Mouse (Mus musculus) intestine, postnatal 0 days (tissue): ENCODE measurements around the gene Slc35e1. TPM values are rescaled to one million over a fixed set of nuclear protein-coding genes. Genes with fewer than 3 reads are reported as not detected.
A peak's percentile ranks its signal among the peaks of the same experiment; 100 is the strongest.

ENCODE experiments used
- ATAC-seq: fragments of 200-750 bp; cut with Nextera tagmentation; 2 replicates; pipeline ENCODE4 v1.8.0; 2017; ENCODE audit warnings: mild to moderate bottlenecking, moderate TSS enrichment, moderate library complexity
- H3K27ac ChIP-seq: fragments of 300-500 bp; sonication (generic); 2 replicates; pipeline ENCODE4 v1.5.1; 2014; ENCODE audit warnings: mild to moderate bottlenecking, low read depth, low read length, moderate library complexity
- H3K27me3 ChIP-seq: fragments of 300-500 bp; sonication (generic); replicated peaks from 2 replicates; pipeline ENCODE4 v1.6.1; 2014; ENCODE audit warnings: low read length, mixed read lengths; ENCODE audit not compliant: control insufficient read depth, insufficient read depth
- H3K36me3 ChIP-seq: fragments of 300-500 bp; sonication (generic); 2 replicates; pipeline ENCODE4 v1.6.1; 2014; ENCODE audit warnings: mild to moderate bottlenecking, moderate library complexity; ENCODE audit not compliant: control insufficient read depth, insufficient read depth
- H3K4me1 ChIP-seq: fragments of 300-500 bp; sonication (generic); replicated peaks from 2 replicates; pipeline ENCODE4 v1.6.1; 2014; ENCODE audit warnings: antibody characterized with exemption, low read length, mixed read lengths; ENCODE audit not compliant: control insufficient read depth, insufficient read depth
- H3K4me2 ChIP-seq: fragments of 300-500 bp; sonication (generic); replicated peaks from 2 replicates; pipeline ENCODE4 v1.6.1; 2014; ENCODE audit warnings: low read depth, mild to moderate bottlenecking, moderate library complexity
- H3K4me3 ChIP-seq: fragments of 300-500 bp; sonication (generic); 2 replicates; pipeline ENCODE4 v1.5.1; 2014; ENCODE audit warnings: low read depth, low read length
- H3K9ac ChIP-seq: fragments of 300-500 bp; sonication (generic); 2 replicates; pipeline ENCODE4 v1.6.1; 2014; ENCODE audit warnings: mild to moderate bottlenecking, low read depth, low read length
- H3K9me3 ChIP-seq: fragments of 300-500 bp; sonication (generic); 2 replicates; pipeline ENCODE4 v1.6.1; 2016; ENCODE audit warnings: mixed run types; ENCODE audit not compliant: control insufficient read depth
- CTCF ChIP-seq: sonication (generic); IDR thresholded peaks from 2 replicates; pipeline ENCODE4 v1.5.1; 2016; ENCODE audit warnings: low read depth, mild to moderate bottlenecking, control low read depth, antibody characterized with exemption, moderate library complexity
- WGBS: fragments of 180-500 bp; shearing (Covaris S2); extraction: QIAGEN DNeasy Blood & Tissue Kit; methylation state at CpG from one replicate; pipeline ENCODE4 v1.1.7; 2014; 5-methylcytosine and 5-hydroxymethylcytosine counted together
- polyA plus RNA-seq: library from polyadenylated mRNA; unstranded; fragments of >200 nt; fragmentation: Nextera tagmentation; extraction: Ambion mirVana; gene quantifications from 2 replicates; pipeline ENCODE4 v1.2.1, GENCODE M21; 2015

The Slc35e1 gene
- polyA plus RNA-seq, 1 experiment from 2014 or later = 18.1 TPM

- 53% methylated on average over 2 of the region's 2 CpGs for WGBS
- Histone ChIP-seq H3K4me1 (peaks cover 4% of the 10 kb centered on the region; the same call in 1 of the 2 replicates), H3K4me2 (no peak overlapping the region), H3K4me3 (no peak overlapping the region), H3K27ac (peak overlapping the region; percentile 63), H3K9ac (no peak overlapping the region), H3K27me3 (no peaks in the 10 kb centered on the region), H3K9me3 (no peaks in the 10 kb centered on the region), H3K36me3 (peaks cover 24% of the 10 kb centered on the region)
- no peak for TF ChIP-seq CTCF
- peak; percentile 66 for ATAC-seq
Measured at GRCm38 (mm10) chr8:72499521-72500284, 7.3 kb upstream of the Slc35e1 start.

DNA sequence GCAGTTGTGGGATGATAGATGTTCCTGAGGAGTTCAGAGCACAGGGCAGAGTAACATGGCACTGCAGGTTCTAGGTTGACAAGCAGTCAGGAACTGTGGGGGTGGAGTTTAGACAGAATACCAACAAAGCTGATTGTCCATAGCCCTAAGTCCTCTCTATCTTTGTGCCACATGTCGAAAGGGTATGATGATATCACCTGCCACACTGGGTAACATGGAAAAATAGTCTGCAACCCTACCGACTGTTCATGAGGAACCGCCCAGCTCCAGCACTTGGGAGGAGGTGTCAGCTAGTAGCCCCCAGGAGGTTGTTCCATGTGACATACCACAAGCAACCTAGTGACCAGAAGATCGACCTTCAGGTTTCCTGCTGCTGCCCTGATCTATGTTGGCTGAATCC is 6.1 kb upstream of the Slc35e1 start:
- no peak for TF ChIP-seq CTCF
- Histone ChIP-seq H3K36me3 (peaks cover 27% of the 10 kb centered on the region), H3K9me3 (no peaks in the 10 kb centered on the region), H3K4me1 (peaks cover 5% of the 10 kb centered on the region; the same call in 1 of the 2 replicates), H3K27ac (peak overlapping the region; percentile 63; the same call in 1 of the 2 replicates), H3K4me2 (no peak overlapping the region), H3K4me3 (no peak overlapping the region), H3K9ac (no peak overlapping the region), H3K27me3 (no peaks in the 10 kb centered on the region)
- 81% methylated on average over 4 of the region's 4 CpGs for WGBS
- ATAC-seq = no peak

DNA sequence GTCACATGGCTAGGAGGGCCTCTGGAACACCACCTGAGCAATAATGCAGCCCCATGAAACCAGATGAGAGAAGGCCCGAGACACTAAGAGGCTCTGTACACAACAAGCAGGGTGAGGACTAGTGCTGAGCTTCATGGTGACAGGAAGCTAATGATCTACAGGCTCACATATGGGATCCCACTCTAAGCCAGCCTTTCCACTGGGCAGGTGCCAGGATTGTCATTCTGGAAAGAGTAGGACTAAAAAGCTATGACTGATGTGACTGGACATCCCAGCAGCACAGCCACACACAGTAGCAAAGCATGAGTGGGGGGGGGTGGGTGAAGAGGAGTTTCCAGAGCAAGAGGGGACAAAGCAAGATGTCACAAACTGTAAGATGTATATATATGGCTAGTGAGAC is 5.5 kb upstream of the Slc35e1 start:
- WGBS = 70% methylated on average over 1 of the region's 1 CpGs

GRCm38 (mm10) chr8:72496217-72496616 is 3.8 kb upstream of the Slc35e1 start:
- no peak overlapping the region for H3K9ac ChIP-seq
- H3K36me3 ChIP-seq = peaks cover 27% of the 10 kb centered on the region
- H3K9me3 ChIP-seq = no peaks in the 10 kb centered on the region
- peaks cover 6% of the 10 kb centered on the region; the same call in 1 of the 2 replicates for H3K4me1 ChIP-seq
- H3K27me3 ChIP-seq = no peaks in the 10 kb centered on the region
- TF ChIP-seq CTCF = no peak
- H3K27ac ChIP-seq = no peak overlapping the region
- ATAC-seq = no peak
- no peak overlapping the region for H3K4me2 ChIP-seq
- 89% methylated on average over 19 of the region's 19 CpGs for WGBS
- H3K4me3 ChIP-seq = no peak overlapping the region

More for the DNA sequence above, 5.5 kb upstream of the Slc35e1 start:
- Histone ChIP-seq H3K27me3 (no peaks in the 10 kb centered on the region), H3K9ac (no peak overlapping the region), H3K4me3 (no peak overlapping the region), H3K4me2 (no peak overlapping the region), H3K36me3 (peaks cover 27% of the 10 kb centered on the region), H3K27ac (no peak overlapping the region; the same call in 1 of the 2 replicates), H3K9me3 (no peaks in the 10 kb centered on the region), H3K4me1 (peaks cover 6% of the 10 kb centered on the region; the same call in 1 of the 2 replicates)
- TF ChIP-seq CTCF = no peak
- no peak for ATAC-seq

DNA sequence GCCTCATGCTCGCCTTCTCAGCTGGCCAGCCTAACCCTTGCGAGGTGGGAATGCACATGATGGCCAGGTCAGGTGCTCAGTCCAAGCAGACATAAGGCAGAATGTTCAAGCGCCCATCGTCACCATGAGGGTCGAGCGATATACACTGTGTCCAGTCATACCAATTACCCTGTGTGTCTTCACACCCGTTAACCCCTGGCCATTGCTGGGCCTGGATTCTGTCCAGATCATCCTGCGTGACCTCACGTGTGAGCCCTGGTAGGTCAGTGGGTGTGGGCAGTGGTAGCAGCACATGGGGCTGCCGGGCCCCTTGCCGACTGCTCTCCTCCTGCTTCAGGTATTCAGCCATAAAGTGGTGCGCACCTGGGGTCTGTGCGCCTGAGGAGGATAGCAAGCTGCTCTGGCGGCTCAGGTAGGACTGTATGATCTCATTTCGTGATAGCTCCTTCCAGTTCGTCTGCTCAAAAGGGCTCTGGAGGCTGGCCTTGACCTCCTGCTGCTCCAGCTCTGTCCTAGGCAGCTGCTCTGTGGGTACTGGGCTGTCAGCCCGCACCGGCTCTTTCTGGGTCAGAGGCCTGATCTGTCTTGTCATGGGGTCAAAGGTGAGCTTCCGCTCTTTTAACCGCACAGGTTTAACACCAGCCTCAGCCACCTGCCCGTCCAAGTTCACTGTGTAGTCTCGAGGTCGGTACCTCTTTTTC is 3.1 kb upstream of the Slc35e1 start:
- Histone ChIP-seq H3K4me2 (no peak overlapping the region), H3K27me3 (no peaks in the 10 kb centered on the region), H3K27ac (no peak overlapping the region), H3K4me1 (peaks cover 6% of the 10 kb centered on the region; the same call in 1 of the 2 replicates), H3K9ac (no peak overlapping the region), H3K36me3 (peaks cover 27% of the 10 kb centered on the region), H3K9me3 (no peaks in the 10 kb centered on the region), H3K4me3 (no peak overlapping the region)
- ATAC-seq = no peak
- 85% methylated on average over 23 of the region's 23 CpGs for WGBS
- no peak for TF ChIP-seq CTCF

GRCm38 (mm10) chr8:72493381-72493780 is 967 bp upstream of the Slc35e1 start:
- H3K9ac ChIP-seq = peak overlapping the region; percentile 43
- peaks cover 39% of the 10 kb centered on the region for H3K36me3 ChIP-seq
- peak overlapping the region; percentile 95 for H3K4me3 ChIP-seq
- H3K9me3 ChIP-seq = no peaks in the 10 kb centered on the region
- H3K27ac ChIP-seq = peak overlapping the region; percentile 52; the same call in 1 of the 2 replicates
- H3K27me3 ChIP-seq = no peaks in the 10 kb centered on the region
- peaks cover 2% of the 10 kb centered on the region; the same call in 1 of the 2 replicates for H3K4me1 ChIP-seq
- TF ChIP-seq CTCF = no peak
- 7% methylated on average over 8 of the region's 8 CpGs for WGBS
- ATAC-seq = no peak
- peak overlapping the region; percentile 90 for H3K4me2 ChIP-seq
